22 mouse cellular contexts compared by ENCODE assay signal in the genomic region with DNA sequence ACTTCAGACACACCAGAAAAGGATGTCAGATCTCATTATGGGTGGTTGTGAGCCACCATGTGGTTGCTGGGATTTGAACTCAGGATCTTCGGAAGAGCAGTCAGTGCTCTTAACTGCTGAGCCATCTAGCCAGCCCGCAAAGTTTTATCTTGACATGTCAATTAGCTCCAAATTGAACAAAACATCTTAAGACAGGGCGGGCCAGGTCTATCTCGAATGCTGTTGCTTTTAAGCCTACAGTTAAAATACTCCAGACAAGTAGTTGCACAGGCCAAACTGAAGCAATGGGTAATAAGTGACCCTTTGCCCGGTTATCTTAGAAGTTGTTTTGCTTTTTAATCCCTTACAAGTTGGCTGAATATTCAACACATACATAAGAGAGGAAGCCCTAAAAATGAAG. TPM values are rescaled to one million over a fixed set of nuclear protein-coding genes. Genes with fewer than 3 reads are reported as not detected.
DNase-seq lines count a peak whose midpoint lies in the region; ATAC-seq and TF ChIP-seq lines count a peak whose summit lies in the region.
"Had no signal": no experiment of that assay in that cellular context is flagged by ENCODE, and none has a peak within 500 bp of the region (broad histone marks: within the 10 kb centered on the region; RNA-seq: fewer than 3 reads in every experiment).

No protein-coding gene starts in this region.

- peaks cover 91% of the 10 kb centered on the region for H3K4me1 ChIP-seq in erythroblast, embryonic 14.5 days (ENCODE audit: control insufficient read depth)
- peaks cover 31% of the 10 kb centered on the region for H3K4me1 ChIP-seq in liver, postnatal 0 days (ENCODE audit: insufficient read depth)

- ATAC-seq in erythroblast, adult 5-6 weeks (replicated peaks; ENCODE audit: low FRiP score, poor library complexity, severe bottlenecking), result no peak
- no peak for ATAC-seq in liver, postnatal 0 days
- ATAC-seq: CD4-positive, CD25-positive, alpha-beta regulatory T cell, adult 4 months; forebrain, embryonic 13.5 days; forebrain, postnatal 0 days; hindbrain, embryonic 16.5 days; inflammation-experienced regulatory T-cells, adult 6 months had no signal

- no peaks in the 10 kb centered on the region for H3K9me3 ChIP-seq in erythroblast, embryonic 14.5 days (ENCODE audit: control insufficient read depth, low read length)
- no peaks in the 10 kb centered on the region for H3K9me3 ChIP-seq in liver, postnatal 0 days (ENCODE audit: low read length)
- H3K9me3 ChIP-seq: embryonic facial prominence, embryonic 12.5 days; forebrain, embryonic 13.5 days; G1E; hindbrain, embryonic 12.5 days had no signal

- peak overlapping the region; percentile 90 for H3K4me2 ChIP-seq in liver, postnatal 0 days (ENCODE audit: low read depth, low read length)
- H3K4me2 ChIP-seq: embryonic facial prominence, embryonic 12.5 days; forebrain, embryonic 13.5 days; hindbrain, embryonic 12.5 days had no signal

- H3K27me3 ChIP-seq in erythroblast, embryonic 14.5 days (ENCODE audit: control insufficient read depth), result no peaks in the 10 kb centered on the region
- H3K27me3 ChIP-seq in liver, postnatal 0 days (ENCODE audit: insufficient read depth, low read length), result no peaks in the 10 kb centered on the region
- H3K27me3 ChIP-seq: embryonic facial prominence, embryonic 12.5 days; forebrain, embryonic 13.5 days; hindbrain, embryonic 12.5 days had no signal

- peak overlapping the region; percentile 99 for H3K4me3 ChIP-seq in erythroblast, embryonic 14.5 days (replicated peaks)
- H3K4me3 ChIP-seq in liver, postnatal 0 days (ENCODE audit: low read depth, low read length), result peak overlapping the region; percentile 99
- H3K4me3 ChIP-seq: embryonic facial prominence, embryonic 12.5 days; forebrain, embryonic 13.5 days; hindbrain, embryonic 12.5 days had no signal

- peak; percentile 11 for DNase-seq in spleen, adult 12 weeks (ENCODE audit: low spot score)
- DNase-seq in spleen, adult 18-20 months, result no peak
- DNase-seq in liver, postnatal 0 days, result no peak
- no peak for DNase-seq in embryo, embryonic 11 days
- no peak for DNase-seq in adrenal gland, postnatal 4 days (ENCODE audit: low spot score in 2 of 2)
- DNase-seq: adrenal gland, postnatal 10 days; B cell, adult 2 months; cerebellum, adult 8-10 months; cerebellum, postnatal 14 days; forebrain, postnatal 0 days; gastrocnemius, postnatal 14 days; heart, postnatal 10 days; heart, postnatal 4 days had no signal

- peak overlapping the region; percentile 53 for H3K27ac ChIP-seq in liver, postnatal 0 days (ENCODE audit: low read depth)
- H3K27ac ChIP-seq: embryonic facial prominence, embryonic 12.5 days; forebrain, embryonic 13.5 days; hindbrain, embryonic 12.5 days had no signal

- TF ChIP-seq CTCF in liver, postnatal 0 days (IDR thresholded peaks at IDR 0.05; ENCODE audit: low read depth), result no peak

- H3K9ac ChIP-seq in liver, postnatal 0 days (replicated peaks), result peak overlapping the region; percentile 24; the same call in 1 of the 2 replicates
- H3K9ac ChIP-seq: embryonic facial prominence, embryonic 12.5 days; forebrain, embryonic 13.5 days; forebrain, postnatal 0 days; hindbrain, embryonic 12.5 days had no signal

- TF ChIP-seq EP300 in liver, postnatal 0 days (IDR thresholded peaks at IDR 0.05; ENCODE audit: low read depth), result no peak

- WGBS in liver, postnatal 0 days (ENCODE audit: insufficient replicate concordance), result 63% methylated on average over 5 of the region's 5 CpGs

- peaks cover 70% of the 10 kb centered on the region for H3K36me3 ChIP-seq in erythroblast, embryonic 14.5 days (ENCODE audit: control insufficient read depth)
- peaks cover 17% of the 10 kb centered on the region for H3K36me3 ChIP-seq in liver, postnatal 0 days (replicated peaks; ENCODE audit: insufficient read depth, low read length)

RNA-seq across cellular contexts. Expression of a gene that starts 1.7 kb away (rescaled TPM):
- polyA plus RNA-seq in erythroblast, embryonic 14.5 days (2012), result 0.45 and 0.51 TPM in 2 replicates
- 32.1 and 41.6 TPM in 2 replicates for total RNA-seq in erythroblast, adult 5-6 weeks (2015; ENCODE audit: low replicate concordance)
- 63.2 and 70.5 TPM in 2 replicates for total RNA-seq in erythroblast, adult 5-6 weeks (2017; ENCODE audit: low replicate concordance)
- 1.5 TPM in 2 replicates for polyA plus RNA-seq in liver, postnatal 0 days (2015; fragmentation: Nextera tagmentation; extraction: Ambion mirVana)
- total RNA-seq in adrenal gland, postnatal 4 days (2021), result 10 to 100 TPM; 11.3 to 12.2 TPM
